Mouse (Mus musculus) spleen, adult 2 months (tissue): ENCODE data around the gene Dnaja1. TPM values are rescaled to one million over a fixed set of nuclear protein-coding genes. Genes with fewer than 3 reads are reported as not detected.

Experiments
- DNase-seq, 2 experiments: peaks; one replicate each; pipeline versions ENCODE4 v3.0.0 to v3.0.0-alpha.2; 2012 to 2021; ENCODE audit warnings: low spot score in 2 of 2, low read depth in 1 of 2
- H3K27ac ChIP-seq: fragments of 200-500 bp; 2 replicates; pipeline ENCODE4 v1.5.1; 2012; ENCODE audit warnings: low read length, inconsistent platforms; ENCODE audit not compliant: insufficient read depth
- H3K27me3 ChIP-seq: fragments of 200-500 bp; 2 replicates; pipeline ENCODE4 v1.6.1; 2012; ENCODE audit warnings: mild to moderate bottlenecking, moderate library complexity, low read length, inconsistent platforms; ENCODE audit not compliant: control insufficient read depth, insufficient read depth
- H3K36me3 ChIP-seq: fragments of 200-500 bp; 2 replicates; pipeline ENCODE4 v1.6.1; 2012; ENCODE audit warnings: mild to moderate bottlenecking, low read length, inconsistent platforms; ENCODE audit not compliant: control insufficient read depth, insufficient read depth
- H3K4me1 ChIP-seq: fragments of 200-500 bp; 2 replicates; pipeline ENCODE4 v1.6.1; 2011; ENCODE audit warnings: inconsistent platforms; ENCODE audit not compliant: control insufficient read depth, insufficient read depth, insufficient read length
- H3K4me3 ChIP-seq: fragments of 200-500 bp; 2 replicates; pipeline ENCODE4 v1.5.1; 2011; ENCODE audit warnings: mild to moderate bottlenecking, inconsistent platforms; ENCODE audit not compliant: insufficient read depth, insufficient read length; ENCODE audit errors: extremely low read depth
- CTCF ChIP-seq: fragments of 200-500 bp; IDR thresholded peaks from 2 replicates; pipeline ENCODE4 v1.5.1; 2011; ENCODE audit warnings: mild to moderate bottlenecking, inconsistent platforms; ENCODE audit not compliant: insufficient read depth, insufficient read length, insufficient replicate concordance; ENCODE audit errors: extremely low read depth
- POLR2A ChIP-seq: fragments of 200-500 bp; IDR thresholded peaks from 2 replicates; pipeline ENCODE4 v1.6.1; 2011; ENCODE audit warnings: low read depth, low read length, inconsistent platforms
- WGBS: fragments of 180-500 bp; shearing (Covaris S2); methylation state at CpG from one replicate; pipeline ENCODE4 v1.1.7; 2018; 5-methylcytosine and 5-hydroxymethylcytosine counted together
- polyA plus RNA-seq: library from polyadenylated mRNA; depleted of rRNA; stranded (reverse); fragments of >200 nt; gene quantifications from 2 replicates; pipeline ENCODE4 v1.2.3, GENCODE M21; 2012

The Dnaja1 gene
- polyA plus RNA-seq, 1 experiment = 4.1 TPM

GRCm38 (mm10) chr4:40735351-40735750 is 13.4 kb downstream of the Dnaja1 start:
- no peak overlapping the region for H3K27ac ChIP-seq

DNA sequence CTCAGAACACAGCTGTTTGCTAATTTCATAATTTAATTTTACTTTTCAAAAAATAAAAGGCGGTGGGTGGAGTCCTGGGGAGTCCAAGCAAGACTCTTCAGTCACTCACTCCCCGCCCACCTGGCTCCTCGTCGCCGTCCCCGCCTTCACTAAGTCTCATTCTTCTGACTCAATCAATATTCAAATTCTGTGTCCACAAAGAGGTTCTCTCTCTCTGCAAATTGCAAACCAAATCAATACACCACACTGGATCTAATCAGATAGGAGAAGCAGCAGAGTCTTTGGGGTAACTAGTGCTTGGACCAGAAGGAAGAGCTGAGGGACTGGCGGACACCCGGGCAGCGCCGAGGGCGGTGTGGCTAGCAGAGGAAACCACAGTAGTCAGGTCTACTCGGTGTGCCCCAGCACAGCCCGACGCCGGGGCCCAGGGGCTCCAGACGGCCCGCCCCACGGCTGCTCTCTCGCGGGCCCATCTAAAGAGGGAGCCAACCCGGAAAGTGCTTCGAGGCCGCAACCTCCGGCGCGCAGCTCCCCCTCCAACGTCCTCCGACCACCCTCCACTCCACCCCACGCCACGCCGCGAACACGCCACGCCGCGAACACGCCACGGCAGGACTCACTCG is 35.3 kb downstream of the Dnaja1 start:
- WGBS = under 1% methylated on average over 39 of the region's 39 CpGs
- Histone ChIP-seq H3K4me3 (peak overlapping the region; percentile 95), H3K36me3 (peaks cover 18% of the 10 kb centered on the region), H3K27ac (peak overlapping the region; percentile 84), H3K4me1 (no peaks in the 10 kb centered on the region), H3K27me3 (no peaks in the 10 kb centered on the region)
- TF ChIP-seq CTCF (no peak), POLR2A (no peak)
- DNase-seq = no peak

More at GRCm38 (mm10) chr4:40735351-40735750, 13.4 kb downstream of the Dnaja1 start:
- Histone ChIP-seq H3K27me3 (no peaks in the 10 kb centered on the region), H3K4me3 (no peak overlapping the region), H3K4me1 (no peaks in the 10 kb centered on the region), H3K36me3 (peaks cover 38% of the 10 kb centered on the region)
- no peak for TF ChIP-seq POLR2A
- TF ChIP-seq CTCF = no peak
- no peak for DNase-seq
- 85% methylated on average over 1 of the region's 1 CpGs for WGBS

- Histone ChIP-seq H3K27ac (peak within 1 kb of the TSS; percentile 84), H3K27me3 (no peaks in the 10 kb centered on the region), H3K4me1 (no peaks in the 10 kb centered on the region), H3K4me3 (peak within 1 kb of the TSS; percentile 95), H3K36me3 (peaks cover 13% of the 10 kb centered on the region)
- WGBS = under 1% methylated on average over 40 of the region's 40 CpGs
- no peak for TF ChIP-seq POLR2A
- TF ChIP-seq CTCF = no peak
- peak; percentile 90 to 96 for DNase-seq
Measured at GRCm38 (mm10) chr4:40757780-40758420, 36.0 kb downstream of the Dnaja1 start, which contains the start of gene Smu1. Smu1 (minus strand) TSS chr4:40757923.

GRCm38 (mm10) chr4:40759876-40760275 is 37.9 kb downstream of the Dnaja1 start:
- Histone ChIP-seq H3K27me3 (no peaks in the 10 kb centered on the region), H3K4me3 (no peak overlapping the region), H3K4me1 (no peaks in the 10 kb centered on the region), H3K27ac (no peak overlapping the region), H3K36me3 (0 out of 2 replicates have a peak, but pooled peaks cover 3% of the 10 kb centered on the region)
- DNase-seq = no peak
- WGBS = 27% methylated on average over 5 of the region's 5 CpGs
- TF ChIP-seq CTCF = no peak
- TF ChIP-seq POLR2A = no peak

DNA sequence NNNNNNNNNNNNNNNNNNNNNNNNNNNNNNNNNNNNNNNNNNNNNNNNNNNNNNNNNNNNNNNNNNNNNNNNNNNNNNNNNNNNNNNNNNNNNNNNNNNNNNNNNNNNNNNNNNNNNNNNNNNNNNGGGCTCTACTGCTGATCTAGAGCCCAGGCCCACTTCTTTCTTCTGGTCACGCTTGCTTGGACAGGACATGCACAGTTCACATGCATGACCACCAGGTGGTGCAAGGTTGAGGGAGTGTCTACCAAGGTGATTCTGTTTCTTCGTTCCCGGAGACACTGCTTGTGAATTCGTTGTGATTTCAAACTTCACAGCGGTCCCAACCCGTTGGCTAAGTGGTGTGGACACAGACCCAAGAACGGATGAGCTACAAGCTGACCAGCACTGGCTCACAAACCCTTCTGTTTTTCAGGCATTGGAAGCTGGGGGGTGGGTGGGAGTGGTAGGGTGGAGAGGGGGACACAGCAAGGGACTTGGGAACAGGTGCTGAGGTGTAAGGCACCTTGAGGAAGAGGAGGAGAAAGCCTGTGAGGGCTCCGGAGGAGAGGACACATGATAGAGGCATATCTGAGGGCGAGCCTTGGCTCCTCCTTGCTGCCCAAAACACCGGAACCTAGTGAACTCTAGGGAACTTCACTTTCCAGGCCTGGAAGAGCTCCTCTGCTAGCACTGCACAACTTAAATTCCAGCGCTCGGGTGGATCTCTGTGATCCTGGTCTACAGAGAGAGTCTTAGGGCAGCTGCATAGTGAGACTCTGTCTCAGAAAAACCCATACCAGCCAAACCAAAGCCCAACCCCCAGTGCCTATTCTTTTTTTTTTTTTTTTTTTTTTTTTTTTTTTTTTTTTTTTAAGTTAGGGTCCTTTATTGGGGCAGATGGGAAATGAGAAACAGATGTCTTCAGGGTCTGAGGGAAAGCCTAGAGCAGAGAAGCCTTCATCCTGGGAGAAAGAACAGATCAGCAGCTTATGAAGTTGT is 52.6 kb downstream of the Dnaja1 start:
- no peaks in the 10 kb centered on the region for H3K36me3 ChIP-seq
- H3K4me1 ChIP-seq = peaks cover 3% of the 10 kb centered on the region; the same call in 1 of the 2 replicates
- no peak overlapping the region; the same call in 1 of the 2 replicates for H3K4me3 ChIP-seq
- no peak overlapping the region for H3K27ac ChIP-seq
- WGBS = 21% methylated on average over 12 of the region's 12 CpGs
- peak; percentile 74 to 76 for DNase-seq
- TF ChIP-seq POLR2A = no peak
- peak; percentile 87; the same call in 1 of the 2 replicates for TF ChIP-seq CTCF
- H3K27me3 ChIP-seq = no peaks in the 10 kb centered on the region

- Histone ChIP-seq H3K27ac (no peak overlapping the region), H3K36me3 (no peaks in the 10 kb centered on the region), H3K4me3 (no peak overlapping the region), H3K4me1 (peaks cover 8% of the 10 kb centered on the region; the same call in 1 of the 2 replicates), H3K27me3 (no peaks in the 10 kb centered on the region)
- WGBS = 61% methylated on average over 4 of the region's 4 CpGs
- no peak for DNase-seq
- no peak for TF ChIP-seq CTCF
- TF ChIP-seq POLR2A = no peak
Measured at GRCm38 (mm10) chr4:40776416-40776815, 54.5 kb downstream of the Dnaja1 start.
